Mouse (Mus musculus): ENCODE results near the gene Pmis2.

DNA sequence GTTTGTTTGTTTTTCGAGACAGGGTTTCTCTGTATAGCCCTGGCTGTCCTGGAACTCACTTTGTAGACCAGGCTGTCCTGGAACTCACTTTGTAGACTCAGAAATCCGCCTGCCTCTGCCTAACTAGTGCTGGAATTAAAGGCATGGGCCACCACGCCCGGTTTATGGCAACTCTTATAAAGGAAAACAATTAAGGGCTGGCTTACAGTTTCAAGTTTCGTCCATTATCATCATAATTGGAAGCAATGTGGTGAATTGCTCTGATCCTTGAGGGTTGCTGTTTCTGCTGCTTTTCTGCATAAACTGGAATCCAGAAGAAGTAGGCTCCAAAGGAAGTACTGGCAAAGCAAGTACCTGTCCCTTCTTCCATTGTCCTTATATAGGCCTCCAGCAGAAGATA lies 44.8 kb downstream of the Pmis2 start:
- TF ChIP-seq CTCF (IDR thresholded peaks at IDR 0.05; ENCODE audit: low read depth, low read length) = no peak
- TF ChIP-seq POLR2A (IDR thresholded peaks at IDR 0.05; ENCODE audit: insufficient read depth, low read length) = no peak

Measured in ES-Bruce4 (cell line).